Mouse (Mus musculus): ENCODE data around the gene Krt16. TPM values are rescaled to one million over a fixed set of nuclear protein-coding genes. Genes with fewer than 3 reads are reported as not detected.

Gene Krt16
- polyA plus RNA-seq, 1 experiment from 2014 or later: not detected

- H3K9me3 ChIP-seq (ENCODE audit: control insufficient read depth, low read length): no peaks in the 10 kb centered on the region
- 21% methylated on average over 11 of the region's 11 CpGs for WGBS
- ATAC-seq (ENCODE audit: low read depth): peak; percentile 54
Measured at GRCm38 (mm10) chr11:100281596-100282544, 33.2 kb upstream of the Krt16 start.

GRCm38 (mm10) chr11:100278759-100279158 is 30.1 kb upstream of the Krt16 start:
- H3K4me1 ChIP-seq (ENCODE audit: control insufficient read depth, insufficient read depth, low read length): no peaks in the 10 kb centered on the region
- no peak overlapping the region for H3K9ac ChIP-seq (replicated peaks; ENCODE audit: low read depth, low read length)
- H3K9me3 ChIP-seq (ENCODE audit: control insufficient read depth, low read length): no peaks in the 10 kb centered on the region
- no peak overlapping the region for H3K4me3 ChIP-seq (ENCODE audit: low read depth, low read length)
- no peak overlapping the region for H3K27ac ChIP-seq (ENCODE audit: low read depth, low read length)
- H3K4me2 ChIP-seq (ENCODE audit: low read depth, low read length): no peak overlapping the region
- no peaks in the 10 kb centered on the region for H3K27me3 ChIP-seq (ENCODE audit: control insufficient read depth, insufficient read depth, low read length)
- 58% methylated on average over 5 of the region's 5 CpGs for WGBS
- no peaks in the 10 kb centered on the region for H3K36me3 ChIP-seq (ENCODE audit: control insufficient read depth, insufficient read depth, low read length)
- ATAC-seq (ENCODE audit: low read depth): no peak

More at GRCm38 (mm10) chr11:100281596-100282544, 33.2 kb upstream of the Krt16 start:
- Histone ChIP-seq H3K9ac (replicated peaks; ENCODE audit: low read depth, low read length) (no peak overlapping the region), H3K4me1 (ENCODE audit: control insufficient read depth, insufficient read depth, low read length) (no peaks in the 10 kb centered on the region), H3K36me3 (ENCODE audit: control insufficient read depth, insufficient read depth, low read length) (no peaks in the 10 kb centered on the region), H3K27ac (ENCODE audit: low read depth, low read length) (no peak overlapping the region), H3K4me3 (ENCODE audit: low read depth, low read length) (no peak overlapping the region), H3K27me3 (ENCODE audit: control insufficient read depth, insufficient read depth, low read length) (no peaks in the 10 kb centered on the region), H3K4me2 (ENCODE audit: low read depth, low read length) (no peak overlapping the region)

DNA sequence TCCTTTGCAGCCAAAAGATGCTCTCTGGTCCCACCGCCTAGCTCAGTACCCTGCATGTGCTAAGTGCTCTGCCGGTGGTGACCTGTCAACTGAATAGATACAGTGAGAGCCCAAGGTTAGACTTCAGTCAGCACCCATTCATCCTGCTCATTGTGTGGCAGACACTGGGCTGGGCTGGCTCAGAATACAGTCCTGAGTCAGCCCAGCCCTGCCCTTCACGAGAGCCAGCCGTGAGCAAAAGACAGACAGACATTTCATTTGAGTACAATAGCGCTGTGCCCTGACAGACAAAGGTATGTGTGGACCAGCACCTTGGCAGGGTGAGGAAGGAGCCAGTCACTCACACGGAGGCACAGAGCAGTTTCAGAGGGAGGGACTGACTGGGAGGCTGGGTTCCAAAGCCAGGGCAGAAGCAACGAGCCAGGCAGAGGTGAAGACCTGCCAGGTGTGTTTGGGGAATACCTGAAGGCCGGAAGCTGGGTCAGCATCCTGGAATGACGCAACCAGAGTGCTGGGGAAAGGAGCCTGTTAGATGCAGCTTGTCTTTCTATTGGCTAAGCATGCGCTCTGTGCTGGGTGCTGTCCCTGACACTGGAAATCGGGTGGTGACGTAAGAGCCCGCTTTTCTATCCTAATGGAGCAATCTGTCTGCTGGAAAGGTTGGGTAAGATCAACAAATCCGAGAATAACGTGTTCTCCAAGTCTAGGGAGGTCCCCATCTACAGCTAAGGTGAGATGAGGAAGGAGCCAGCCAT is 29.2 kb upstream of the Krt16 start:
- H3K27me3 ChIP-seq (ENCODE audit: control insufficient read depth, insufficient read depth, low read length): no peaks in the 10 kb centered on the region
- H3K4me2 ChIP-seq (ENCODE audit: low read depth, low read length): no peak overlapping the region
- no peak overlapping the region for H3K27ac ChIP-seq (ENCODE audit: low read depth, low read length)
- H3K4me3 ChIP-seq (ENCODE audit: low read depth, low read length): no peak overlapping the region
- H3K9ac ChIP-seq (replicated peaks; ENCODE audit: low read depth, low read length): no peak overlapping the region
- no peaks in the 10 kb centered on the region for H3K4me1 ChIP-seq (ENCODE audit: control insufficient read depth, insufficient read depth, low read length)
- H3K9me3 ChIP-seq (ENCODE audit: control insufficient read depth, low read length): no peaks in the 10 kb centered on the region
- 72% methylated on average over 15 of the region's 15 CpGs for WGBS
- ATAC-seq (ENCODE audit: low read depth): no peak
- no peaks in the 10 kb centered on the region for H3K36me3 ChIP-seq (ENCODE audit: control insufficient read depth, insufficient read depth, low read length)

DNA sequence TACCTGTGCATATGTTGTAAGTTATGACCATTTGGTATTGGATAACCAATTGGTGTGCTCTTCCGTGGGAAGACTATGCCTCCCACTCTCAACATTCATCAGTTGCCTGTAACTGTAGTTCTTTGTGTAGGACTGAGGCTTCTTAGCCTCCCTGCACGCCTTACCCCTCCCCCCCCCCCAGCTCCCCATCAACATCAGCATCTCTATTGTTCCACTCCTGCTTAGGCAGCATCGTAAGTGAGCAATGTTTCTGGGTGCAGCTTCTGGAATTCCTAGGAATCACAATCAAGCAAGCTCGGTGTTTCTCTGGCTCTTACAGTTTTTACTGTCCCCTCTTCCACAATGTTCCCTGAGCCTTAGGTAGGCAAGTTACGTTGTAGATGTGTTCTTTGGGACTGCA is 26.8 kb upstream of the Krt16 start:
- Histone ChIP-seq H3K36me3 (ENCODE audit: control insufficient read depth, insufficient read depth, low read length) (no peaks in the 10 kb centered on the region), H3K27ac (ENCODE audit: low read depth, low read length) (no peak overlapping the region), H3K4me3 (ENCODE audit: low read depth, low read length) (no peak overlapping the region), H3K27me3 (ENCODE audit: control insufficient read depth, insufficient read depth, low read length) (no peaks in the 10 kb centered on the region), H3K4me1 (ENCODE audit: control insufficient read depth, insufficient read depth, low read length) (no peaks in the 10 kb centered on the region), H3K4me2 (ENCODE audit: low read depth, low read length) (no peak overlapping the region), H3K9ac (replicated peaks; ENCODE audit: low read depth, low read length) (no peak overlapping the region), H3K9me3 (ENCODE audit: control insufficient read depth, low read length) (no peaks in the 10 kb centered on the region)
- no peak for ATAC-seq (ENCODE audit: low read depth)
- 43% methylated on average over 5 of the region's 5 CpGs for WGBS

GRCm38 (mm10) chr11:100274719-100275118 is 26.0 kb upstream of the Krt16 start:
- H3K4me2 ChIP-seq (ENCODE audit: low read depth, low read length): no peak overlapping the region
- no peak for ATAC-seq (ENCODE audit: low read depth)

DNA sequence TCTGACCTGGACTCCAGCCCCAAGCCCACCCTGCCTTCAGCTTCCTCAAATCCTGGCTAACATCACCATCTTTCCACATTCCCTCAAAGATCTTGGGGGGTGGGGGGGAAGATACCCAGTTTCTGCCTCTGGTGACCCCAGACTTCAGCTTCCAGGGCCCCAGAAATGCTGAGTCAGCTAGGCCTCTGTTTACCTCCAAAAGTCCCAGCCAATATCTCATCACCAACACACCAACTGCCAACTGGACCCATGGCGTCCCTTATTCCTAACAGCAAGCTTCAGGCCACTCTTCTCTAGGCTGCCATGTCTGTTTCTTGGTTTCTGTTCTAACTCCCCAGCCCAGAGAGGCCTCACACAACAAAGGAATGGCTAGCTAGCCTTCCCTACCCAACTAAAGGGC is 23.2 kb upstream of the Krt16 start:
- H3K27me3 ChIP-seq (ENCODE audit: control insufficient read depth, insufficient read depth, low read length): no peaks in the 10 kb centered on the region
- no peaks in the 10 kb centered on the region for H3K36me3 ChIP-seq (ENCODE audit: control insufficient read depth, insufficient read depth, low read length)
- 78% methylated on average over 1 of the region's 1 CpGs for WGBS
- no peaks in the 10 kb centered on the region for H3K9me3 ChIP-seq (ENCODE audit: control insufficient read depth, low read length)
- ATAC-seq (ENCODE audit: low read depth): no peak
- no peak overlapping the region for H3K4me3 ChIP-seq (ENCODE audit: low read depth, low read length)
- no peak overlapping the region for H3K27ac ChIP-seq (ENCODE audit: low read depth, low read length)
- H3K4me2 ChIP-seq (ENCODE audit: low read depth, low read length): no peak overlapping the region
- H3K4me1 ChIP-seq (ENCODE audit: control insufficient read depth, insufficient read depth, low read length): no peaks in the 10 kb centered on the region
- H3K9ac ChIP-seq (replicated peaks; ENCODE audit: low read depth, low read length): no peak overlapping the region

More at GRCm38 (mm10) chr11:100274719-100275118, 26.0 kb upstream of the Krt16 start:
- Histone ChIP-seq H3K9me3 (ENCODE audit: control insufficient read depth, low read length) (no peaks in the 10 kb centered on the region), H3K27me3 (ENCODE audit: control insufficient read depth, insufficient read depth, low read length) (no peaks in the 10 kb centered on the region), H3K36me3 (ENCODE audit: control insufficient read depth, insufficient read depth, low read length) (no peaks in the 10 kb centered on the region), H3K4me1 (ENCODE audit: control insufficient read depth, insufficient read depth, low read length) (no peaks in the 10 kb centered on the region), H3K4me3 (ENCODE audit: low read depth, low read length) (no peak overlapping the region), H3K9ac (replicated peaks; ENCODE audit: low read depth, low read length) (no peak overlapping the region), H3K27ac (ENCODE audit: low read depth, low read length) (no peak overlapping the region)
- WGBS: 73% methylated on average over 7 of the region's 7 CpGs

- WGBS: 83% methylated on average over 7 of the region's 7 CpGs
- ATAC-seq (ENCODE audit: low read depth): no peak
- H3K27me3 ChIP-seq (ENCODE audit: control insufficient read depth, insufficient read depth, low read length): no peaks in the 10 kb centered on the region
Measured at GRCm38 (mm10) chr11:100269821-100270332, 21.2 kb upstream of the Krt16 start, which contains the start of gene Krt42. Gene Krt42 (minus strand): TSS chr11:100269871.

GRCm38 (mm10) chr11:100262058-100262980 is 13.6 kb upstream of the Krt16 start:
- Histone ChIP-seq H3K9me3 (ENCODE audit: control insufficient read depth, low read length) (no peaks in the 10 kb centered on the region), H3K4me3 (ENCODE audit: low read depth, low read length) (no peak overlapping the region), H3K4me1 (ENCODE audit: control insufficient read depth, insufficient read depth, low read length) (no peaks in the 10 kb centered on the region), H3K36me3 (ENCODE audit: control insufficient read depth, insufficient read depth, low read length) (no peaks in the 10 kb centered on the region), H3K27me3 (ENCODE audit: control insufficient read depth, insufficient read depth, low read length) (no peaks in the 10 kb centered on the region), H3K4me2 (ENCODE audit: low read depth, low read length) (no peak overlapping the region), H3K9ac (replicated peaks; ENCODE audit: low read depth, low read length) (no peak overlapping the region), H3K27ac (ENCODE audit: low read depth, low read length) (no peak overlapping the region)
- 31% methylated on average over 13 of the region's 13 CpGs for WGBS
- ATAC-seq (ENCODE audit: low read depth): no peak

More at GRCm38 (mm10) chr11:100269821-100270332, 21.2 kb upstream of the Krt16 start, which contains the start of gene Krt42:
- Histone ChIP-seq H3K9me3 (ENCODE audit: control insufficient read depth, low read length) (no peaks in the 10 kb centered on the region), H3K9ac (replicated peaks; ENCODE audit: low read depth, low read length) (no peak within 1 kb of the TSS), H3K36me3 (ENCODE audit: control insufficient read depth, insufficient read depth, low read length) (no peaks in the 10 kb centered on the region), H3K4me1 (ENCODE audit: control insufficient read depth, insufficient read depth, low read length) (no peaks in the 10 kb centered on the region), H3K4me3 (ENCODE audit: low read depth, low read length) (no peak within 1 kb of the TSS), H3K27ac (ENCODE audit: low read depth, low read length) (no peak within 1 kb of the TSS), H3K4me2 (ENCODE audit: low read depth, low read length) (no peak within 1 kb of the TSS)
